Mouse (Mus musculus) neural tube, embryonic 11.5 days (tissue): Measurements from ENCODE around the gene Olfr322. TPM values are rescaled to one million over a fixed set of nuclear protein-coding genes. Genes with fewer than 3 reads are reported as not detected.

ENCODE experiments used
- ATAC-seq: fragments of 200-750 bp; cut with Nextera tagmentation; 2 replicates; pipeline ENCODE4 v1.8.0; 2017; ENCODE audit warnings: moderate number of reproducible peaks, mild to moderate bottlenecking, moderate TSS enrichment, moderate library complexity; ENCODE audit not compliant: insufficient read depth, low FRiP score, low TSS enrichment
- DNase-seq: peaks from one replicate; pipeline ENCODE4 v3.0.0-alpha.2; 2015; ENCODE audit warnings: low spot score
- H3K27ac ChIP-seq: fragments of 300-500 bp; sonication (generic); 2 replicates; pipeline ENCODE4 v1.5.1; 2014; ENCODE audit warnings: low read depth, mild to moderate bottlenecking, low read length
- H3K27me3 ChIP-seq: fragments of 300-500 bp; sonication (generic); 2 replicates; pipeline ENCODE4 v1.6.1; 2014; ENCODE audit warnings: mild to moderate bottlenecking, low read length, mixed read lengths; ENCODE audit not compliant: control insufficient read depth, insufficient read depth
- H3K36me3 ChIP-seq: fragments of 300-500 bp; sonication (generic); 2 replicates; pipeline ENCODE4 v1.6.1; 2014; ENCODE audit warnings: mild to moderate bottlenecking, low read length, moderate library complexity, mixed read lengths; ENCODE audit not compliant: control insufficient read depth, insufficient read depth
- H3K4me1 ChIP-seq: fragments of 300-500 bp; sonication (generic); 2 replicates; pipeline ENCODE4 v1.6.1; 2014; ENCODE audit warnings: low read length, mixed read lengths; ENCODE audit not compliant: control insufficient read depth, insufficient read depth
- H3K4me2 ChIP-seq: fragments of 300-500 bp; sonication (generic); 2 replicates; pipeline ENCODE4 v1.6.1; 2014; ENCODE audit warnings: low read depth, mild to moderate bottlenecking, moderate library complexity
- H3K4me3 ChIP-seq: fragments of 300-500 bp; sonication (generic); 2 replicates; pipeline ENCODE4 v1.5.1; 2014; ENCODE audit warnings: low read depth, low read length
- H3K9ac ChIP-seq: fragments of 300-500 bp; sonication (generic); 2 replicates; pipeline ENCODE4 v1.6.1; 2014; ENCODE audit warnings: mild to moderate bottlenecking, low read length
- H3K9me3 ChIP-seq: fragments of 300-500 bp; sonication (generic); 2 replicates; pipeline ENCODE4 v1.6.1; 2016; ENCODE audit warnings: low read length; ENCODE audit not compliant: control insufficient read depth
- WGBS: fragments of 180-500 bp; shearing (Covaris S2); extraction: QIAGEN DNeasy Blood & Tissue Kit; methylation state at CpG from one replicate; pipeline ENCODE4 v1.1.7; 2014; 5-methylcytosine and 5-hydroxymethylcytosine counted together
- polyA plus RNA-seq: library from polyadenylated mRNA; unstranded; fragments of >200 nt; fragmentation: Nextera tagmentation; extraction: Ambion mirVana; gene quantifications from 2 replicates; pipeline ENCODE4 v1.2.1, GENCODE M21; 2014

Olfr322 gene
- not detected in 2 replicates for polyA plus RNA-seq

DNA sequence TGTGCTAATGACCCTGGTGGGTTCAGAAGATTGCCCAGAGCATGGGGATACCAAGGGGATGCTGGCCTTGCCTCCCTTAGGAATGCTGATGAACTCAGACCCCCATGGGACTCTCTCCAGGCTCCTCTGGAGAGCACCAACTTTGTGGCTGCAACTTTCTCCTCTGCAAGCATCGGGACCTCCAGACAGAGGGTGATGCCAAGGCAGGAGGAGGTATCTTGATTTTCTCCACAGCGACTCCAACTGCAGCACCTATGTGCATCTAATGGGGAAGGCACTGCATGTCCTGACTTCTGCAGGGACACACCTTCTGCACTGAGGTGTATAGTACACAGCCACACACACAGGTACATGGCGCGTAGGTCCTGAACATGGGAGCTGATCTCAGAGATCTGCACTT is at the start of gene Olfr322:
Gene Olfr322 (plus strand): TSS at position 187 of the 400 bp plus-strand sequence.
- H3K9me3 ChIP-seq = no peaks in the 10 kb centered on the region
- DNase-seq = no peak
- H3K27me3 ChIP-seq = no peaks in the 10 kb centered on the region
- no peak within 1 kb of the TSS for H3K4me3 ChIP-seq
- H3K27ac ChIP-seq = no peak within 1 kb of the TSS
- H3K4me1 ChIP-seq = no peaks in the 10 kb centered on the region
- H3K36me3 ChIP-seq = no peaks in the 10 kb centered on the region
- no peak within 1 kb of the TSS for H3K9ac ChIP-seq
- no peak within 1 kb of the TSS for H3K4me2 ChIP-seq
- 83% methylated on average over 4 of the region's 4 CpGs for WGBS
- no peak for ATAC-seq

DNA sequence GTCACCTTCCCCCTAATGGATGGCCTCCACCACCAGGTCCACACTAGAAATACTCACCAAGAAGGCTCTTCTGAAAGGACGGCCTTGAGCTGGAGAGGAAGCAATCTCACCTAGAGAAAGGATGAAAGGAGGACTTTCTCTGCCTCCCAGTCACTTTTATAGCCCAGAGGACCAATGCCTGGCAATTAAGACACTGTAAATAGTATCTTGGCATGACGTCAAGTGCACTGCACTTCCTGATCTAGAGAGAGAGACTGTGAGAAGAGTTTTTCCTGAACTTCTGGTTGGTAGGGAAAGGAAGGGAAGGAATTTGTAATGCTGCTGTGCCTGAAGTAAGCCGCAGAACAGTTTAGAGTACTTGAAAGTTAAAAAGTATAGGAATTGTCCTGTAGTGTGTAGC is 45.2 kb upstream of the Olfr322 start:
- Histone ChIP-seq H3K27me3 (no peaks in the 10 kb centered on the region), H3K4me3 (no peak overlapping the region), H3K4me1 (no peaks in the 10 kb centered on the region), H3K4me2 (no peak overlapping the region), H3K9me3 (no peaks in the 10 kb centered on the region), H3K36me3 (no peaks in the 10 kb centered on the region), H3K27ac (no peak overlapping the region), H3K9ac (no peak overlapping the region)
- no peak for ATAC-seq
- no peak for DNase-seq
- 59% methylated on average over 3 of the region's 3 CpGs for WGBS

DNA sequence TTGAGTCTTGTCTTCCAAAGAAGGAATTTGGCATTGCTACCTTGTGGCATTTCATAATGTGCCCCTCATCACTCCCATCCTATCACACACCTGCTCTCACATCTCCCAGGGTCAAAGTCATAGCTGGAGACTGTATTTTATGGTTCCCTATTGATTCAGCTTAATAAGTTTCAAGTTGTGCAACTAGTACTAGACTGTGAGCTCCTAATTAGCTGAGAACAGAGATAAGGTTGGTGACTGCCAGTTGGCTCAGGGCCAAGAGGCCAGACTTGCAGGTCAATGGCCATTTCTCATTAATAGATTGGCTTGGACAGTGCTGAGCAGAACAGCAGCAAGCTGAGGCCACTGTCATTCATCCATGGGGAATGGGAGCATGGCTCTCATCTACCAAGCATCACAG is 44.1 kb upstream of the Olfr322 start:
- Histone ChIP-seq H3K9ac (no peak overlapping the region), H3K36me3 (no peaks in the 10 kb centered on the region)

DNA sequence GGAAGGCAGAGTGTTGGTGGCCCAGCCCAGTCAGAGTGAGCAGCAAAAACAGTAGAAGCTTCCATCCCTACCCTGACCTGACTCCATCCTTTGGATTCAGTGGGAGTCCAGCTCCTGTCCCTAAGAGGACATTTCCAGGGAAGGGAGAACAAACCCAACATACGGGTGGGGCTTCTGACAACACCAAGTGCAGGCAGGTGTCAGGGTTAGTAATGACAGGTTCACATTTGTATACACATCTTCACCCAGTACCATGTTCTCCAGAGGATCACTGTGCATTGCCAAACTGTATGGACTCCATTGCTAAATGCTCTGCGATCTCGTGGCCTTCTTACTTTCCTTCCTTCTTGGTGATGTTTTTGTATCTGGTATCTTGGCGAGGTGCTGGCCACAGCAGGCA is 42.6 kb upstream of the Olfr322 start, which contains the start of gene 2210407C18Rik:
Gene 2210407C18Rik (minus strand): TSS at position 101 of the 400 bp plus-strand sequence.
- ATAC-seq (no peak), DNase-seq (no peak)
- Histone ChIP-seq H3K9ac (no peak within 1 kb of the TSS), H3K36me3 (no peaks in the 10 kb centered on the region), H3K4me2 (no peak within 1 kb of the TSS), H3K27ac (no peak within 1 kb of the TSS), H3K27me3 (no peaks in the 10 kb centered on the region), H3K4me1 (no peaks in the 10 kb centered on the region), H3K9me3 (no peaks in the 10 kb centered on the region), H3K4me3 (no peak within 1 kb of the TSS)
- 86% methylated on average over 4 of the region's 4 CpGs for WGBS

More for the DNA sequence above, 44.1 kb upstream of the Olfr322 start:
- Histone ChIP-seq H3K4me1 (no peaks in the 10 kb centered on the region), H3K4me3 (no peak overlapping the region), H3K9me3 (no peaks in the 10 kb centered on the region), H3K27me3 (no peaks in the 10 kb centered on the region), H3K27ac (no peak overlapping the region), H3K4me2 (no peak overlapping the region)
- DNase-seq = no peak
- ATAC-seq = no peak

DNA sequence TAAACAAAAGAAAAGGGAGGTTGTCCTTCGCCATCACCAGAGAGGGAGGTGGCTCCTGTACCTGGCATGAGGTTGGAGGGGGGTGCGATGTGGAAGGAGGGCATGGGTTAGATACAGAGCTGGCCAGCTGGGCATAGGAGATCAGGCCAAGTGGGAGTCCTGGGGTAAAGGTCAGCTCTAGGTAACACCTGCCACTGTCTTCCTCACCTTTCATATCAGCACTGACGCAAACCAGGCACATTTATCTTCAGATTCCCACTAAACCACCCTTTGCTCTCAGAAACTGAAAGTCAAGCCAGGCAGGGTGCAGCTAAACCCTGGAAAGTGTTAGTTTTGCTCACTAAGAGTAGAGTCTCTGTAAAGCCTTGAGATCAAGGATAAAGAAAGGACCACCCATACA is 40.2 kb upstream of the Olfr322 start:
- no peaks in the 10 kb centered on the region for H3K9me3 ChIP-seq
- no peaks in the 10 kb centered on the region for H3K4me1 ChIP-seq
- no peak overlapping the region for H3K4me2 ChIP-seq
- WGBS = 82% methylated on average over 3 of the region's 3 CpGs
- H3K36me3 ChIP-seq = no peaks in the 10 kb centered on the region
- H3K27ac ChIP-seq = no peak overlapping the region
- ATAC-seq = no peak
- H3K9ac ChIP-seq = no peak overlapping the region
- H3K4me3 ChIP-seq = no peak overlapping the region
- no peaks in the 10 kb centered on the region for H3K27me3 ChIP-seq
- no peak for DNase-seq

DNA sequence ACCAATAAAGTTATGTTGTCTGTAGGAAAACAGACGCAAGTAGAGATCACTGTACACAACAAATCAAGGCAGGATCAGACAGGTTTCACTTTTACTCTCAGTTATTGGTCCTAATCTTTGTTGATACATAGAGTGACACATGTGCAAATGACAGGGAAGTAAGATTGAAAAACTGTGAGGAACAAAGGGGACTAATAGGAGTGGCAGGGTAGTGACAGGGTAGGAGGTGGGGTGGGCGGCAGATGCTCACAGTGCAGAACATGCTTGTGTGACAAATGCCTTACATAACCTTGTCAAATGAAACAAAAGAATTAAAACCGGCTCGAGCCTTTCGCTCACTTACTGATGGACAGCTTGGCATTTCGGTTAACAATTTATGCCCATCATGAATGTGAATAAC is 39.8 kb upstream of the Olfr322 start:
- no peak overlapping the region for H3K4me3 ChIP-seq
- H3K9me3 ChIP-seq = no peaks in the 10 kb centered on the region
- DNase-seq (no peak), ATAC-seq (no peak)
- H3K36me3 ChIP-seq = no peaks in the 10 kb centered on the region
- 75% methylated on average over 6 of the region's 6 CpGs for WGBS
- no peaks in the 10 kb centered on the region for H3K4me1 ChIP-seq
- H3K27me3 ChIP-seq = no peaks in the 10 kb centered on the region
- no peak overlapping the region for H3K4me2 ChIP-seq
- H3K27ac ChIP-seq = no peak overlapping the region
- H3K9ac ChIP-seq = no peak overlapping the region

DNA sequence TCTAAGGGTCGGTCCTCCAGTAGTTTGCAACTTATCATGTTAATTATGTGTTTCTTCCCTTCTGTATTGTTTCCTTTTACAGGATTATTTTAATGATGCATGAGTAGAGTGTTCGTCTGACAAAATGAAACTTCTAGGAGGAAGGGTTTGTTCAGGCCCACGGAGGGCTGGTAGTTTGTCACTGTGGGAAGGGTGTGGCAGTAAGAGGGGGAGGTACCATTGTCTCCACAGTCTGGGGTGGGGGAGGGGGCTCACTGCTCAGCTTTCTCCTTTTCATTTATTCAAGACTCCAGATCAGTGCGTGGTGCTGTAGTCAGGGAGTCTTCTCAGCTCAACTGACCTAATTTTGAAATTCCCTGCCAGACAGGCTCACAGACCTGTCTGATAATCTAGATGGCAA is 32.4 kb upstream of the Olfr322 start:
- Histone ChIP-seq H3K36me3 (no peaks in the 10 kb centered on the region), H3K4me1 (no peaks in the 10 kb centered on the region), H3K4me2 (no peak overlapping the region), H3K27ac (no peak overlapping the region), H3K9me3 (no peaks in the 10 kb centered on the region), H3K4me3 (no peak overlapping the region), H3K27me3 (no peaks in the 10 kb centered on the region), H3K9ac (no peak overlapping the region)
- WGBS = 70% methylated on average over 4 of the region's 4 CpGs
- DNase-seq (no peak), ATAC-seq (no peak)

DNA sequence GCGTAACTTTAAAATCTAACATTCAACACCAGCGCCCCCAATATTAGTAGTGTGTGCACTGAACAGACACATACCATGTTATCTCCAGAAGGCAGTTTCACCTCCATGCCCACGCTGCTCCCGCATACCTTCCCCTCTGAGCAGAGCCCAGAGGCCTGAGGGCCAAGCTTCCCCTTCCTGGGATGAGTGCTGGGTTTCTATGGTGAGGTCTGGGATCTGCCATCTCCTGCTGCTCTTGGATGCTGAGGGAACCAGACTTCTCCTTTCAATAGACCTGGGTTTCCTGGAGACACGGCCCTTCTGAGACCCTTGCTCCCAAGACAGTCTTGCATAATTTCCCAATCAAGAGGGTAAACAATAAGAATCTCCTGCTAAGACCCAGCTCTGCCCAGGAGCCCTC is 28.2 kb upstream of the Olfr322 start, which contains the start of gene Olfr323:
Gene Olfr323 (minus strand): TSS at position 101 of the 400 bp plus-strand sequence.
- no peaks in the 10 kb centered on the region for H3K27me3 ChIP-seq
- DNase-seq (no peak), ATAC-seq (no peak)
- no peak within 1 kb of the TSS for H3K4me3 ChIP-seq
- no peak within 1 kb of the TSS for H3K9ac ChIP-seq
- no peaks in the 10 kb centered on the region for H3K9me3 ChIP-seq
- H3K27ac ChIP-seq = no peak within 1 kb of the TSS
- no peaks in the 10 kb centered on the region for H3K36me3 ChIP-seq
- WGBS = 86% methylated on average over 5 of the region's 5 CpGs
- H3K4me2 ChIP-seq = no peak within 1 kb of the TSS
- H3K4me1 ChIP-seq = no peaks in the 10 kb centered on the region

DNA sequence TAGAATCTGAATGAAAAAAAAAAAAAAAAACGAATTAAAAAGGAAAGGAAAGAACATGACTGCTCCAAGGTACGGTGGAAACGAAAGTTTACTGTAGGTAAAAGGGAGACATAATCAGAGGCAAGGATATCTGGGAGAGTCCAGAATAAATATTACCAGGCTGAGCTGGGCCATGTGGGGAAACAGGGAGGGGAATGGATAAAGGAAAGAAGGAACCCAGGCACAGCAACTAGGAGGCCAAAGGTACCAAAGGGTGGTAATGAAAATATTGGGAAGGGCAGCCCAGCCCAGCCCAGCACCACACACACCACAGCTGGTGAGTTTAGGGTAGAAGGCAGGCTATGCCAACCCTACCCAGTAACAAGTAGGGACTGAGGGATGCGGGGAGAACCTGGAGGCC is 23.7 kb upstream of the Olfr322 start:
- Histone ChIP-seq H3K9ac (no peak overlapping the region), H3K27ac (no peak overlapping the region), H3K4me1 (no peaks in the 10 kb centered on the region), H3K4me3 (no peak overlapping the region), H3K9me3 (no peaks in the 10 kb centered on the region), H3K36me3 (no peaks in the 10 kb centered on the region), H3K4me2 (no peak overlapping the region), H3K27me3 (no peaks in the 10 kb centered on the region)
- 69% methylated on average over 4 of the region's 4 CpGs for WGBS
- ATAC-seq (no peak), DNase-seq (no peak)
